Mouse (Mus musculus): ENCODE results near the gene St3gal5. TPM values are rescaled to one million over a fixed set of nuclear protein-coding genes. Genes with fewer than 3 reads are reported as not detected.

Gene St3gal5
- polyA plus RNA-seq, 1 experiment from 2014 or later, result 49.0 TPM

- no peaks in the 10 kb centered on the region for H3K27me3 ChIP-seq
- WGBS, result 43% methylated on average over 8 of the region's 8 CpGs
- H3K27ac ChIP-seq (replicated peaks), result no peak overlapping the region
- H3K4me2 ChIP-seq (replicated peaks), result no peak overlapping the region
- no peaks in the 10 kb centered on the region for H3K36me3 ChIP-seq
- no peak overlapping the region for H3K9ac ChIP-seq (replicated peaks)
- no peaks in the 10 kb centered on the region for H3K9me3 ChIP-seq
- ATAC-seq (replicated peaks), result no peak
- no peaks in the 10 kb centered on the region; the same call in 1 of the 2 replicates for H3K4me1 ChIP-seq
- no peak overlapping the region for H3K4me3 ChIP-seq
Observed at GRCm38 (mm10) chr6:72117322-72117968, 20.1 kb downstream of the St3gal5 start.

- no peak overlapping the region for H3K4me2 ChIP-seq (replicated peaks)
- 89% methylated on average over 1 of the region's 1 CpGs for WGBS
- H3K4me3 ChIP-seq, result no peak overlapping the region
- no peaks in the 10 kb centered on the region for H3K9me3 ChIP-seq
- H3K27me3 ChIP-seq, result no peaks in the 10 kb centered on the region
- H3K9ac ChIP-seq (replicated peaks), result no peak overlapping the region
- 0 out of 2 replicates have a peak, but pooled peaks cover 3% of the 10 kb centered on the region for H3K4me1 ChIP-seq
- ATAC-seq (replicated peaks), result no peak
- no peaks in the 10 kb centered on the region for H3K36me3 ChIP-seq
- no peak overlapping the region for H3K27ac ChIP-seq (replicated peaks)
Observed at GRCm38 (mm10) chr6:72119870-72120269, 22.5 kb downstream of the St3gal5 start.

GRCm38 (mm10) chr6:72121301-72121700 lies 23.9 kb downstream of the St3gal5 start:
- H3K4me1 ChIP-seq, result 0 out of 2 replicates have a peak, but pooled peaks cover 3% of the 10 kb centered on the region
- no peak overlapping the region for H3K9ac ChIP-seq (replicated peaks)
- H3K9me3 ChIP-seq, result no peaks in the 10 kb centered on the region
- H3K27me3 ChIP-seq, result no peaks in the 10 kb centered on the region
- H3K4me2 ChIP-seq (replicated peaks), result no peak overlapping the region
- no peak overlapping the region for H3K4me3 ChIP-seq
- WGBS, result 70% methylated on average over 3 of the region's 3 CpGs
- no peak for ATAC-seq (replicated peaks)
- H3K27ac ChIP-seq (replicated peaks), result no peak overlapping the region
- no peaks in the 10 kb centered on the region for H3K36me3 ChIP-seq

- WGBS, result 87% methylated on average over 5 of the region's 5 CpGs
- ATAC-seq (replicated peaks), result no peak
- H3K9ac ChIP-seq (replicated peaks), result no peak overlapping the region
- 0 out of 2 replicates have a peak, but pooled peaks cover 3% of the 10 kb centered on the region for H3K4me1 ChIP-seq
- H3K36me3 ChIP-seq, result no peaks in the 10 kb centered on the region
- H3K9me3 ChIP-seq, result no peaks in the 10 kb centered on the region
- H3K4me2 ChIP-seq (replicated peaks), result no peak overlapping the region
- H3K4me3 ChIP-seq, result no peak overlapping the region
- H3K27me3 ChIP-seq, result no peaks in the 10 kb centered on the region
- no peak overlapping the region for H3K27ac ChIP-seq (replicated peaks)
Observed at GRCm38 (mm10) chr6:72122515-72122914, 25.1 kb downstream of the St3gal5 start.

GRCm38 (mm10) chr6:72124315-72125103 lies 27.1 kb downstream of the St3gal5 start:
- ATAC-seq (replicated peaks), result no peak
- H3K4me3 ChIP-seq, result no peak overlapping the region
- H3K27me3 ChIP-seq, result no peaks in the 10 kb centered on the region
- no peak overlapping the region for H3K4me2 ChIP-seq (replicated peaks)
- no peaks in the 10 kb centered on the region for H3K9me3 ChIP-seq
- 0 out of 2 replicates have a peak, but pooled peaks cover 3% of the 10 kb centered on the region for H3K4me1 ChIP-seq
- H3K27ac ChIP-seq (replicated peaks), result no peak overlapping the region
- H3K9ac ChIP-seq (replicated peaks), result no peak overlapping the region
- 84% methylated on average over 13 of the region's 13 CpGs for WGBS
- H3K36me3 ChIP-seq, result peaks cover 5% of the 10 kb centered on the region; the same call in 1 of the 2 replicates

GRCm38 (mm10) chr6:72126128-72126917 lies 28.9 kb downstream of the St3gal5 start:
- no peak overlapping the region for H3K9ac ChIP-seq (replicated peaks)
- H3K4me2 ChIP-seq (replicated peaks), result no peak overlapping the region
- ATAC-seq (replicated peaks), result no peak
- no peaks in the 10 kb centered on the region for H3K9me3 ChIP-seq
- H3K36me3 ChIP-seq, result peaks cover 9% of the 10 kb centered on the region; the same call in 1 of the 2 replicates
- 83% methylated on average over 9 of the region's 9 CpGs for WGBS
- no peaks in the 10 kb centered on the region for H3K27me3 ChIP-seq
- no peak overlapping the region for H3K4me3 ChIP-seq
- H3K27ac ChIP-seq (replicated peaks), result no peak overlapping the region
- H3K4me1 ChIP-seq, result 0 out of 2 replicates have a peak, but pooled peaks cover 3% of the 10 kb centered on the region

GRCm38 (mm10) chr6:72130056-72130455 lies 32.7 kb downstream of the St3gal5 start:
- Histone ChIP-seq H3K9me3 (no peaks in the 10 kb centered on the region), H3K4me2 (replicated peaks) (no peak overlapping the region), H3K4me3 (no peak overlapping the region), H3K4me1 (no peaks in the 10 kb centered on the region), H3K27me3 (no peaks in the 10 kb centered on the region), H3K9ac (replicated peaks) (no peak overlapping the region), H3K36me3 (peaks cover 25% of the 10 kb centered on the region), H3K27ac (replicated peaks) (no peak overlapping the region)
- 87% methylated on average over 6 of the region's 6 CpGs for WGBS
- ATAC-seq (replicated peaks), result no peak

- Histone ChIP-seq H3K27me3 (no peaks in the 10 kb centered on the region), H3K4me3 (no peak overlapping the region), H3K9ac (replicated peaks) (no peak overlapping the region), H3K36me3 (peaks cover 25% of the 10 kb centered on the region), H3K27ac (replicated peaks) (no peak overlapping the region), H3K9me3 (no peaks in the 10 kb centered on the region), H3K4me1 (no peaks in the 10 kb centered on the region), H3K4me2 (replicated peaks) (no peak overlapping the region)
- ATAC-seq (replicated peaks), result no peak
- whole genome bisulfite sequencing, result 95% methylated on average over 8 of the region's 8 CpGs
Observed at GRCm38 (mm10) chr6:72132671-72133214, 35.4 kb downstream of the St3gal5 start.

GRCm38 (mm10) chr6:72134850-72135515 lies 37.6 kb downstream of the St3gal5 start:
- Histone ChIP-seq H3K9ac (replicated peaks) (no peak overlapping the region), H3K4me2 (replicated peaks) (no peak overlapping the region), H3K36me3 (peaks cover 20% of the 10 kb centered on the region), H3K9me3 (no peaks in the 10 kb centered on the region), H3K27me3 (no peaks in the 10 kb centered on the region), H3K4me3 (no peak overlapping the region), H3K4me1 (no peaks in the 10 kb centered on the region), H3K27ac (replicated peaks) (no peak overlapping the region)
- no peak for ATAC-seq (replicated peaks)
- WGBS, result 85% methylated on average over 9 of the region's 9 CpGs

- Histone ChIP-seq H3K4me1 (no peaks in the 10 kb centered on the region), H3K27ac (replicated peaks) (no peak overlapping the region), H3K4me2 (replicated peaks) (no peak overlapping the region)
Observed at GRCm38 (mm10) chr6:72136016-72136415, 38.6 kb downstream of the St3gal5 start.

GRCm38 (mm10) chr6:72136543-72136942 lies 39.2 kb downstream of the St3gal5 start:
- H3K4me3 ChIP-seq, result no peak overlapping the region
- peaks cover 16% of the 10 kb centered on the region for H3K36me3 ChIP-seq
- no peaks in the 10 kb centered on the region for H3K4me1 ChIP-seq
- H3K27me3 ChIP-seq, result no peaks in the 10 kb centered on the region
- ATAC-seq (replicated peaks), result no peak
- H3K4me2 ChIP-seq (replicated peaks), result no peak overlapping the region
- H3K9me3 ChIP-seq, result no peaks in the 10 kb centered on the region
- WGBS, result 88% methylated on average over 10 of the region's 10 CpGs
- no peak overlapping the region for H3K9ac ChIP-seq (replicated peaks)
- H3K27ac ChIP-seq (replicated peaks), result no peak overlapping the region

More at GRCm38 (mm10) chr6:72136016-72136415, 38.6 kb downstream of the St3gal5 start:
- peaks cover 16% of the 10 kb centered on the region for H3K36me3 ChIP-seq
- no peak overlapping the region for H3K9ac ChIP-seq (replicated peaks)
- no peak overlapping the region for H3K4me3 ChIP-seq
- no peak for ATAC-seq (replicated peaks)
- WGBS, result 95% methylated on average over 5 of the region's 5 CpGs
- H3K27me3 ChIP-seq, result no peaks in the 10 kb centered on the region
- no peaks in the 10 kb centered on the region for H3K9me3 ChIP-seq
